Mouse (Mus musculus): Measurements from ENCODE around the gene Gm20388. TPM values are rescaled to one million over a fixed set of nuclear protein-coding genes. Genes with fewer than 3 reads are reported as not detected.

Gene Gm20388
- polyA plus RNA-seq, 1 experiment from 2014 or later = not detected

- 77% methylated on average over 4 of the region's 4 CpGs for WGBS
- Histone ChIP-seq H3K4me1 (replicated peaks; ENCODE audit: control insufficient read depth, insufficient read depth) (no peaks in the 10 kb centered on the region), H3K9ac (ENCODE audit: low read length) (no peak overlapping the region), H3K9me3 (ENCODE audit: control insufficient read depth, low read length) (no peaks in the 10 kb centered on the region), H3K27me3 (ENCODE audit: control insufficient read depth, insufficient read depth, low read length) (no peaks in the 10 kb centered on the region), H3K4me3 (ENCODE audit: low read depth, low read length) (no peak overlapping the region), H3K27ac (replicated peaks) (no peak overlapping the region), H3K36me3 (ENCODE audit: control insufficient read depth, insufficient read depth, low read length) (no peaks in the 10 kb centered on the region), H3K4me2 (replicated peaks; ENCODE audit: low read depth) (no peak overlapping the region)
- no peak for TF ChIP-seq EP300 (optimal IDR thresholded peaks at IDR 0.05)
- no peak for TF ChIP-seq CTCF (IDR thresholded peaks at IDR 0.05; ENCODE audit: low read depth)
- DNase-seq (ENCODE audit: low spot score) (no peak), ATAC-seq (ENCODE audit: low FRiP score, low TSS enrichment) (no peak)
These were observed 2019.4 kb downstream of the Gm20388 start for GRCm38 (mm10) chr8:121930047-121930446.

- no peak for ATAC-seq (ENCODE audit: low FRiP score, low TSS enrichment)
These were observed 2020.9 kb downstream of the Gm20388 start for GRCm38 (mm10) chr8:121931571-121931970.

GRCm38 (mm10) chr8:121932026-121932667 lies 2021.5 kb downstream of the Gm20388 start:
- TF ChIP-seq EP300 (optimal IDR thresholded peaks at IDR 0.05) = no peak
- TF ChIP-seq CTCF (IDR thresholded peaks at IDR 0.05; ENCODE audit: low read depth) = no peak
- DNase-seq (ENCODE audit: low spot score) = no peak

More at GRCm38 (mm10) chr8:121931571-121931970, 2020.9 kb downstream of the Gm20388 start:
- DNase-seq (ENCODE audit: low spot score) = no peak
- H3K9me3 ChIP-seq (ENCODE audit: control insufficient read depth, low read length) = no peaks in the 10 kb centered on the region
- whole genome bisulfite sequencing = 80% methylated on average over 7 of the region's 7 CpGs
- H3K4me2 ChIP-seq (replicated peaks; ENCODE audit: low read depth) = no peak overlapping the region
- no peaks in the 10 kb centered on the region for H3K36me3 ChIP-seq (ENCODE audit: control insufficient read depth, insufficient read depth, low read length)
- no peak overlapping the region for H3K27ac ChIP-seq (replicated peaks)
- H3K9ac ChIP-seq (ENCODE audit: low read length) = no peak overlapping the region
- H3K4me1 ChIP-seq (replicated peaks; ENCODE audit: control insufficient read depth, insufficient read depth) = no peaks in the 10 kb centered on the region
- no peaks in the 10 kb centered on the region for H3K27me3 ChIP-seq (ENCODE audit: control insufficient read depth, insufficient read depth, low read length)
- TF ChIP-seq CTCF (IDR thresholded peaks at IDR 0.05; ENCODE audit: low read depth) (no peak), EP300 (optimal IDR thresholded peaks at IDR 0.05) (no peak)
- no peak overlapping the region for H3K4me3 ChIP-seq (ENCODE audit: low read depth, low read length)

DNA sequence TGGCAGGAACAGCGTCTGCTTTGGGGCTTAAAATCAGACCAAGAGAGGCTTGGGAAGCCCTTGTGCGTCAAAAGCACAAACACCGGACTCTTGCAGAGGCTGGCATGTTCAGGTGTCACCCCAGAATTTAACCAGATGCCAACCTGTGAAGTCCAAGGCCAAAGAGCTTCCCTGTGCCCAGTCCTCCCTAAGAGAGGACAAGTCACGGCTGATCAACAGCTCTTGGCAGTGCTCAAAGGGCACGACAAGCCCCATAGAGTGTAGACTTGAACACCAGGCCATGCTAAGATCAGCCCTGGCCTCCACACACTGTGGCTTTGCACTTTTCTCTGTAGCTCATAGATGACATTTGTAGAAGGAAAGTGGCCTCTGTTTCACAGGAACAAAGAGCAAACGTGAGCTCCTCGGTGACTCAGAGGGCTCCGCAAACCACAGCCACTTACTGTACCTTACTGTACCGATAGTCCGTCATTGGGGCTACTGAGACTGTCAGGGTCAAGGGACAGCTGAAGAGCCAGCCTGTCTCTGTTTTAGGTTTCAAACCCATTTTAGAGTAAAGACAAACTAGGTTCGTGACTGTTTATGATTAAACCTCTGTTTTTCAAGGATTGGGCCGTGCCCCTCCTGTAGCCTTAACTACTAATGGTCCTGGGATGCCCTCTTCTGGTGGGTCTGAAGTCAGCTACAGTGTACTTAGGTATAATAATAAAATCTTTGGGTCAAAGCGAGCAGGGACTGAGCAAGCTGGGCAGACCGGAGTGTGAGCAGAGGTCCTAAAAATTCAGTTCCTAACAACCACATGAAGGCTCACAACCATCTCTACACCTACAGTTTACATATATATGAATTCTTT lies 2022.3 kb downstream of the Gm20388 start:
- no peak for ATAC-seq (ENCODE audit: low FRiP score, low TSS enrichment)
- Histone ChIP-seq H3K27ac (replicated peaks) (no peak overlapping the region), H3K27me3 (ENCODE audit: control insufficient read depth, insufficient read depth, low read length) (no peaks in the 10 kb centered on the region), H3K4me1 (replicated peaks; ENCODE audit: control insufficient read depth, insufficient read depth) (no peaks in the 10 kb centered on the region), H3K9ac (ENCODE audit: low read length) (no peak overlapping the region), H3K4me2 (replicated peaks; ENCODE audit: low read depth) (no peak overlapping the region), H3K4me3 (ENCODE audit: low read depth, low read length) (no peak overlapping the region), H3K9me3 (ENCODE audit: control insufficient read depth, low read length) (no peaks in the 10 kb centered on the region), H3K36me3 (ENCODE audit: control insufficient read depth, insufficient read depth, low read length) (no peaks in the 10 kb centered on the region)
- 77% methylated on average over 14 of the region's 14 CpGs for WGBS
- no peak for DNase-seq (ENCODE audit: low spot score)
- TF ChIP-seq CTCF (IDR thresholded peaks at IDR 0.05; ENCODE audit: low read depth) = peak; percentile 50
- TF ChIP-seq EP300 (optimal IDR thresholded peaks at IDR 0.05) = no peak

More at GRCm38 (mm10) chr8:121932026-121932667, 2021.5 kb downstream of the Gm20388 start:
- Histone ChIP-seq H3K4me3 (ENCODE audit: low read depth, low read length) (no peak overlapping the region), H3K4me1 (replicated peaks; ENCODE audit: control insufficient read depth, insufficient read depth) (no peaks in the 10 kb centered on the region), H3K36me3 (ENCODE audit: control insufficient read depth, insufficient read depth, low read length) (no peaks in the 10 kb centered on the region), H3K27ac (replicated peaks) (no peak overlapping the region), H3K4me2 (replicated peaks; ENCODE audit: low read depth) (no peak overlapping the region), H3K9me3 (ENCODE audit: control insufficient read depth, low read length) (no peaks in the 10 kb centered on the region), H3K27me3 (ENCODE audit: control insufficient read depth, insufficient read depth, low read length) (no peaks in the 10 kb centered on the region), H3K9ac (ENCODE audit: low read length) (no peak overlapping the region)
- ATAC-seq (ENCODE audit: low FRiP score, low TSS enrichment) = no peak
- 74% methylated on average over 12 of the region's 12 CpGs for WGBS

GRCm38 (mm10) chr8:121934506-121934905 lies 2023.9 kb downstream of the Gm20388 start:
- Histone ChIP-seq H3K9me3 (ENCODE audit: control insufficient read depth, low read length) (no peaks in the 10 kb centered on the region), H3K4me1 (replicated peaks; ENCODE audit: control insufficient read depth, insufficient read depth) (no peaks in the 10 kb centered on the region), H3K9ac (ENCODE audit: low read length) (0 out of 2 replicates have a peak overlapping the region, but pooled peaks have one; percentile 4), H3K27ac (replicated peaks) (peak overlapping the region; percentile 45), H3K4me2 (replicated peaks; ENCODE audit: low read depth) (no peak overlapping the region), H3K27me3 (ENCODE audit: control insufficient read depth, insufficient read depth, low read length) (no peaks in the 10 kb centered on the region), H3K4me3 (ENCODE audit: low read depth, low read length) (no peak overlapping the region), H3K36me3 (ENCODE audit: control insufficient read depth, insufficient read depth, low read length) (no peaks in the 10 kb centered on the region)
- DNase-seq (ENCODE audit: low spot score) (peak; percentile 36), ATAC-seq (ENCODE audit: low FRiP score, low TSS enrichment) (0 out of 2 replicates have a peak, but pooled peaks have one; percentile 16)
- WGBS = 42% methylated on average over 4 of the region's 4 CpGs
- TF ChIP-seq EP300 (optimal IDR thresholded peaks at IDR 0.05) (no peak), CTCF (IDR thresholded peaks at IDR 0.05; ENCODE audit: low read depth) (peak; percentile 75)
